Mouse (Mus musculus) intestine, postnatal 0 days (tissue): ENCODE results near the gene Rtn4rl1. TPM values are rescaled to one million over a fixed set of nuclear protein-coding genes. Genes with fewer than 3 reads are reported as not detected.

Source experiments
- ATAC-seq: fragments of 200-750 bp; cut with Nextera tagmentation; 2 replicates; pipeline ENCODE4 v1.8.0; 2017; ENCODE audit warnings: mild to moderate bottlenecking, moderate TSS enrichment, moderate library complexity
- H3K27ac ChIP-seq: fragments of 300-500 bp; sonication (generic); 2 replicates; pipeline ENCODE4 v1.5.1; 2014; ENCODE audit warnings: mild to moderate bottlenecking, low read depth, low read length, moderate library complexity
- H3K27me3 ChIP-seq: fragments of 300-500 bp; sonication (generic); replicated peaks from 2 replicates; pipeline ENCODE4 v1.6.1; 2014; ENCODE audit warnings: low read length, mixed read lengths; ENCODE audit not compliant: control insufficient read depth, insufficient read depth
- H3K36me3 ChIP-seq: fragments of 300-500 bp; sonication (generic); 2 replicates; pipeline ENCODE4 v1.6.1; 2014; ENCODE audit warnings: mild to moderate bottlenecking, moderate library complexity; ENCODE audit not compliant: control insufficient read depth, insufficient read depth
- H3K4me1 ChIP-seq: fragments of 300-500 bp; sonication (generic); replicated peaks from 2 replicates; pipeline ENCODE4 v1.6.1; 2014; ENCODE audit warnings: antibody characterized with exemption, low read length, mixed read lengths; ENCODE audit not compliant: control insufficient read depth, insufficient read depth
- H3K4me2 ChIP-seq: fragments of 300-500 bp; sonication (generic); replicated peaks from 2 replicates; pipeline ENCODE4 v1.6.1; 2014; ENCODE audit warnings: low read depth, mild to moderate bottlenecking, moderate library complexity
- H3K4me3 ChIP-seq: fragments of 300-500 bp; sonication (generic); 2 replicates; pipeline ENCODE4 v1.5.1; 2014; ENCODE audit warnings: low read depth, low read length
- H3K9ac ChIP-seq: fragments of 300-500 bp; sonication (generic); 2 replicates; pipeline ENCODE4 v1.6.1; 2014; ENCODE audit warnings: mild to moderate bottlenecking, low read depth, low read length
- H3K9me3 ChIP-seq: fragments of 300-500 bp; sonication (generic); 2 replicates; pipeline ENCODE4 v1.6.1; 2016; ENCODE audit warnings: mixed run types; ENCODE audit not compliant: control insufficient read depth
- CTCF ChIP-seq: sonication (generic); IDR thresholded peaks from 2 replicates; pipeline ENCODE4 v1.5.1; 2016; ENCODE audit warnings: low read depth, mild to moderate bottlenecking, control low read depth, antibody characterized with exemption, moderate library complexity
- WGBS: fragments of 180-500 bp; shearing (Covaris S2); extraction: QIAGEN DNeasy Blood & Tissue Kit; methylation state at CpG from one replicate; pipeline ENCODE4 v1.1.7; 2014; 5-methylcytosine and 5-hydroxymethylcytosine counted together
- microRNA counts: library from miRNA; unstranded; fragments of <30 nt; microRNA quantifications from one replicate; lab custom pipeline; 2016
- microRNA-seq: library from miRNA; unstranded; fragments of <30 nt; microRNA quantifications from one replicate; pipeline ENCODE4, GENCODE M21; 2016
- polyA plus RNA-seq: library from polyadenylated mRNA; unstranded; fragments of >200 nt; fragmentation: Nextera tagmentation; extraction: Ambion mirVana; gene quantifications from 2 replicates; pipeline ENCODE4 v1.2.1, GENCODE M21; 2015

Gene Rtn4rl1
- polyA plus RNA-seq, 1 experiment from 2014 or later, result 1.5 TPM

GRCm38 (mm10) chr11:75308650-75309049, 115.1 kb downstream of the Rtn4rl1 start:
- Histone ChIP-seq H3K4me1 (no peaks in the 10 kb centered on the region), H3K36me3 (peaks cover 71% of the 10 kb centered on the region), H3K27ac (no peak overlapping the region), H3K9me3 (no peaks in the 10 kb centered on the region), H3K4me3 (no peak overlapping the region), H3K27me3 (no peaks in the 10 kb centered on the region), H3K9ac (no peak overlapping the region), H3K4me2 (no peak overlapping the region)
- 93% methylated on average over 4 of the region's 4 CpGs for WGBS
- TF ChIP-seq CTCF, result no peak
- no peak for ATAC-seq

- no peak for TF ChIP-seq CTCF
- Histone ChIP-seq H3K36me3 (peaks cover 76% of the 10 kb centered on the region), H3K27me3 (no peaks in the 10 kb centered on the region), H3K27ac (no peak overlapping the region), H3K9me3 (no peaks in the 10 kb centered on the region), H3K4me2 (no peak overlapping the region), H3K4me1 (no peaks in the 10 kb centered on the region), H3K9ac (no peak overlapping the region), H3K4me3 (no peak overlapping the region)
- ATAC-seq, result no peak
- 84% methylated on average over 8 of the region's 8 CpGs for WGBS
These were observed 117.2 kb downstream of the Rtn4rl1 start for GRCm38 (mm10) chr11:75310813-75311212.

DNA sequence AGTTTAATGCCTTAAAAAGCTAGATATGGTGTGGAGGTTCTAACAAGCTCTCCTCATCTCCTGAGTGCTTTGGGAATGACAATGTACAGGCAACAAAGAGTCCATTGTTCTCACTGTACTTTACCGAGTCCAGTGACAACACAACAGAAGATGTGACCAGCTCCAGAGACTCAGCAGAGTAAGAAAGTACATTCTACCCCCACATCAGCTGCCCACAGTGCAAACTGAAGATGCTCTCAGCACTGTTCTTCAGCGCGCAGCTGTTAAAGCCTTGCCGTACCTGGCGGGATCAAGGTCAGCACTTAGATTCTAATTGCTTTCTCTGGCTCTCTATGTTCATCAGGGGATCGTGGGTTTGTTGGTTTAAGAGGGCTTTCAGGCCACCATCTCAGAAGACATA, 118.2 kb downstream of the Rtn4rl1 start:
- no peak for TF ChIP-seq CTCF
- H3K27ac ChIP-seq, result no peak overlapping the region
- H3K27me3 ChIP-seq, result no peaks in the 10 kb centered on the region
- WGBS, result 87% methylated on average over 6 of the region's 6 CpGs
- ATAC-seq, result no peak
- no peaks in the 10 kb centered on the region for H3K9me3 ChIP-seq
- no peak overlapping the region for H3K9ac ChIP-seq
- H3K4me2 ChIP-seq, result no peak overlapping the region
- H3K4me1 ChIP-seq, result no peaks in the 10 kb centered on the region
- H3K4me3 ChIP-seq, result no peak overlapping the region
- peaks cover 74% of the 10 kb centered on the region for H3K36me3 ChIP-seq

GRCm38 (mm10) chr11:75313834-75314233, 120.3 kb downstream of the Rtn4rl1 start:
- Histone ChIP-seq H3K27ac (no peak overlapping the region), H3K4me1 (no peaks in the 10 kb centered on the region), H3K4me2 (no peak overlapping the region), H3K36me3 (peaks cover 60% of the 10 kb centered on the region), H3K9me3 (no peaks in the 10 kb centered on the region), H3K27me3 (no peaks in the 10 kb centered on the region), H3K9ac (no peak overlapping the region), H3K4me3 (no peak overlapping the region)
- 91% methylated on average over 8 of the region's 8 CpGs for WGBS
- no peak for TF ChIP-seq CTCF
- no peak for ATAC-seq

MicroRNA genes within 50 kb of the gene (microRNA counts, 519-probe panel; counts per million panel counts)
- microRNA mmu-miR-132 (lab: Ali Mortazavi, UCI) (3,928 counts per million, percentile 55 among the panel's probes with 10 or more counts), microRNA mmu-miR-212 (lab: Ali Mortazavi, UCI) (not detected)

Small RNA genes lying within 50 kb of the gene (microRNA-seq; reads per million reads assigned to microRNA genes)
- gene Mir132 (317 reads per million, percentile 62 among the genes with 10 or more reads in this experiment), gene Mir212 (33.2 reads per million, percentile 33 among the genes with 10 or more reads in this experiment)

Other genes with a start within 250 kb of the Rtn4rl1 start
- gene Hic1, start 24.3 kb upstream of the Rtn4rl1 start, polyA plus RNA-seq, result 8.6 and 8.8 TPM in 2 replicates
- 21.6 and 22.4 TPM in 2 replicates for gene Ovca2, start 14.9 kb upstream of the Rtn4rl1 start, polyA plus RNA-seq
- gene Dph1, start 2.5 kb upstream of the Rtn4rl1 start, polyA plus RNA-seq, result 11.3 and 12.3 TPM in 2 replicates
- 32.1 and 34.4 TPM in 2 replicates for gene Rpa1, start 154.5 kb downstream of the Rtn4rl1 start, polyA plus RNA-seq
- gene Smyd4, start 154.7 kb downstream of the Rtn4rl1 start, polyA plus RNA-seq, result 3.1 and 3.4 TPM in 2 replicates
- 20.7 and 21.4 TPM in 2 replicates for gene Serpinf1, start 228.9 kb downstream of the Rtn4rl1 start, polyA plus RNA-seq
- 2.7 and 4.0 TPM in 2 replicates for gene Serpinf2, start 245.8 kb downstream of the Rtn4rl1 start, polyA plus RNA-seq